Mouse (Mus musculus): ENCODE measurements around the gene Rnf222.

Rnf222 gene

GRCm38 (mm10) chr11:68888253-68888652 is at the start of gene Rnf222:
Gene Rnf222 (plus strand): TSS chr11:68888553.
- no peak for DNase-seq

GRCm38 (mm10) chr11:68839606-68840005 is 48.7 kb upstream of the Rnf222 start:
- DNase-seq = no peak

GRCm38 (mm10) chr11:68850862-68851261 is 37.5 kb upstream of the Rnf222 start:
- DNase-seq = peak in 1 of 2 experiments; percentile 54

- no peak for DNase-seq
Measured at GRCm38 (mm10) chr11:68851644-68852485, 36.5 kb upstream of the Rnf222 start.

GRCm38 (mm10) chr11:68852486-68852901 is 35.9 kb upstream of the Rnf222 start:
- peak; percentile 73 to 89 for DNase-seq

- DNase-seq = peak; percentile 99
Measured at GRCm38 (mm10) chr11:68852932-68853409, 35.4 kb upstream of the Rnf222 start.

GRCm38 (mm10) chr11:68853611-68854401 is 34.5 kb upstream of the Rnf222 start:
- DNase-seq = peak; percentile 58 to 87

- DNase-seq = no peak
Measured at GRCm38 (mm10) chr11:68854621-68855020, 33.7 kb upstream of the Rnf222 start.

- no peak for DNase-seq
Measured at GRCm38 (mm10) chr11:68857329-68857728, 31.0 kb upstream of the Rnf222 start.

- no peak for DNase-seq
Measured at GRCm38 (mm10) chr11:68859943-68860593, 28.3 kb upstream of the Rnf222 start.

GRCm38 (mm10) chr11:68862260-68862659 is 26.1 kb upstream of the Rnf222 start:
- peak in 1 of 2 experiments; percentile 38 for DNase-seq

GRCm38 (mm10) chr11:68863631-68864091 is 24.7 kb upstream of the Rnf222 start:
- no peak for DNase-seq

GRCm38 (mm10) chr11:68864544-68865189 is 23.7 kb upstream of the Rnf222 start:
- DNase-seq = peak; percentile 99

GRCm38 (mm10) chr11:68871277-68871676 is 17.1 kb upstream of the Rnf222 start:
- no peak for DNase-seq

- peak; percentile 68 to 85 for DNase-seq
Measured at GRCm38 (mm10) chr11:68871748-68872147, 16.6 kb upstream of the Rnf222 start, which contains the start of gene Ndel1. Gene Ndel1 (minus strand): TSS chr11:68871858.

- DNase-seq = peak; percentile 77 to 89
Measured at GRCm38 (mm10) chr11:68874841-68875240, 13.5 kb upstream of the Rnf222 start.

- no peak for DNase-seq
Measured at GRCm38 (mm10) chr11:68878811-68879210, 9.5 kb upstream of the Rnf222 start.

GRCm38 (mm10) chr11:68882107-68882506 is 6.2 kb upstream of the Rnf222 start:
- DNase-seq = no peak

GRCm38 (mm10) chr11:68883843-68884242 is 4.5 kb upstream of the Rnf222 start:
- DNase-seq = no peak

GRCm38 (mm10) chr11:68884368-68884767 is 4.0 kb upstream of the Rnf222 start:
- no peak for DNase-seq

- no peak for DNase-seq
Measured at GRCm38 (mm10) chr11:68886091-68886490, 2.3 kb upstream of the Rnf222 start.

- no peak for DNase-seq
Measured at GRCm38 (mm10) chr11:68888653-68889052, 300 bp downstream of the Rnf222 start.

All from kidney, postnatal 25 days (tissue).